Mouse (Mus musculus) liver, adult 2 months (tissue): ENCODE results near the gene Gm20388. TPM values are rescaled to one million over a fixed set of nuclear protein-coding genes. Genes with fewer than 3 reads are reported as not detected.

Experiments used
- DNase-seq: peaks from one replicate; pipeline ENCODE4 v3.0.0-alpha.2; 2011; ENCODE audit warnings: low read depth, low spot score; ENCODE audit errors: extremely low read depth
- H3K27ac ChIP-seq: fragments of 200-500 bp; replicated peaks from 2 replicates; pipeline ENCODE4 v1.5.1; 2012; ENCODE audit warnings: low read depth, mild to moderate bottlenecking, control low read depth, inconsistent platforms, low read length; ENCODE audit not compliant: insufficient read depth
- H3K27me3 ChIP-seq: fragments of 200-500 bp; 2 replicates; pipeline ENCODE4 v1.6.1; 2012; ENCODE audit warnings: mild to moderate bottlenecking, moderate library complexity, low read length, inconsistent platforms; ENCODE audit not compliant: control insufficient read depth, insufficient read depth
- H3K36me3 ChIP-seq: fragments of 200-500 bp; 2 replicates; pipeline ENCODE4 v1.6.1; 2012; ENCODE audit warnings: low read length, inconsistent platforms; ENCODE audit not compliant: control insufficient read depth, insufficient read depth
- H3K4me1 ChIP-seq: fragments of 200-500 bp; 2 replicates; pipeline ENCODE4 v1.6.1; 2011; ENCODE audit warnings: low read length; ENCODE audit not compliant: control insufficient read depth, insufficient read depth
- H3K4me3 ChIP-seq: fragments of 200-500 bp; 2 replicates; pipeline ENCODE4 v1.5.1; 2011; ENCODE audit warnings: low read depth, mild to moderate bottlenecking, control low read depth, low read length, moderate library complexity; ENCODE audit not compliant: insufficient read depth
- H3K79me2 ChIP-seq: fragments of 200-500 bp; 2 replicates; pipeline ENCODE4 v1.6.1; 2012; ENCODE audit warnings: inconsistent platforms, mild to moderate bottlenecking, low read length, moderate library complexity; ENCODE audit not compliant: control insufficient read depth, insufficient read depth
- H3K9ac ChIP-seq: fragments of 200-500 bp; 2 replicates; pipeline ENCODE4 v1.6.1; 2012; ENCODE audit warnings: low read depth, mild to moderate bottlenecking, control low read depth, inconsistent platforms, low read length
- CTCF ChIP-seq: fragments of 200-500 bp; IDR thresholded peaks from 2 replicates; pipeline ENCODE4 v1.5.1; 2011; ENCODE audit warnings: low read depth, low read length, control low read depth
- POLR2A ChIP-seq: fragments of 200-500 bp; IDR thresholded peaks from 2 replicates; pipeline ENCODE4 v1.6.1; 2011; ENCODE audit warnings: low read length, control low read depth; ENCODE audit not compliant: insufficient read depth; ENCODE audit errors: extremely low read depth
- WGBS: fragments of 180-500 bp; shearing (Covaris S2); methylation state at CpG from one replicate; pipeline ENCODE4 v1.1.7; 2018; 5-methylcytosine and 5-hydroxymethylcytosine counted together
- polyA plus RNA-seq: library from polyadenylated mRNA; depleted of rRNA; stranded (reverse); fragments of >200 nt; gene quantifications from 2 replicates; pipeline ENCODE4 v1.2.3, GENCODE M21; 2012
- total RNA-seq: library from RNA; depleted of rRNA; stranded (reverse); fragments of >200 nt; gene quantifications from 2 replicates; pipeline ENCODE4 v1.2.3, GENCODE M21; 2014

Gene Gm20388
- total and polyA plus RNA-seq, 2 experiments: 6.4 to 19.9 TPM

GRCm38 (mm10) chr8:120416522-120417394 is 506.1 kb downstream of the Gm20388 start:
- peak; percentile 91 for DNase-seq
- Histone ChIP-seq H3K27ac (peak overlapping the region; percentile 88), H3K79me2 (no peaks in the 10 kb centered on the region), H3K27me3 (no peaks in the 10 kb centered on the region), H3K36me3 (no peaks in the 10 kb centered on the region), H3K4me1 (peaks cover 32% of the 10 kb centered on the region), H3K9ac (peak overlapping the region; percentile 39), H3K4me3 (peak overlapping the region; percentile 1; the same call in 1 of the 2 replicates)
- TF ChIP-seq CTCF (peak; percentile 38; the same call in 1 of the 2 replicates), POLR2A (no peak)
- WGBS: 11% methylated on average over 33 of the region's 33 CpGs

- Histone ChIP-seq H3K79me2 (no peaks in the 10 kb centered on the region), H3K4me3 (no peak overlapping the region), H3K27me3 (no peaks in the 10 kb centered on the region), H3K9ac (no peak overlapping the region), H3K27ac (0 out of 2 replicates have a peak overlapping the region, but pooled peaks have one; percentile 2), H3K36me3 (no peaks in the 10 kb centered on the region), H3K4me1 (peaks cover 32% of the 10 kb centered on the region)
- no peak for TF ChIP-seq CTCF
- TF ChIP-seq POLR2A: no peak
- WGBS: 43% methylated on average over 5 of the region's 5 CpGs
- DNase-seq: peak; percentile 67
Observed at GRCm38 (mm10) chr8:120418188-120418587, 507.5 kb downstream of the Gm20388 start.

GRCm38 (mm10) chr8:120419675-120420074 is 509.0 kb downstream of the Gm20388 start:
- Histone ChIP-seq H3K79me2 (no peaks in the 10 kb centered on the region), H3K36me3 (no peaks in the 10 kb centered on the region), H3K9ac (no peak overlapping the region), H3K4me1 (peaks cover 20% of the 10 kb centered on the region), H3K27me3 (no peaks in the 10 kb centered on the region), H3K4me3 (no peak overlapping the region), H3K27ac (no peak overlapping the region)
- DNase-seq: no peak
- TF ChIP-seq CTCF (no peak), POLR2A (no peak)
- 83% methylated on average over 9 of the region's 9 CpGs for WGBS

- TF ChIP-seq CTCF: no peak
- no peak for TF ChIP-seq POLR2A
- no peaks in the 10 kb centered on the region for H3K36me3 ChIP-seq
- DNase-seq: no peak
- peaks cover 18% of the 10 kb centered on the region for H3K4me1 ChIP-seq
- H3K27me3 ChIP-seq: no peaks in the 10 kb centered on the region
- H3K27ac ChIP-seq: no peak overlapping the region
- H3K79me2 ChIP-seq: no peaks in the 10 kb centered on the region
- H3K4me3 ChIP-seq: no peak overlapping the region
- WGBS: 90% methylated on average over 5 of the region's 5 CpGs
- no peak overlapping the region for H3K9ac ChIP-seq
Observed at GRCm38 (mm10) chr8:120420226-120420625, 509.6 kb downstream of the Gm20388 start.

- no peak overlapping the region for H3K27ac ChIP-seq
- no peaks in the 10 kb centered on the region for H3K27me3 ChIP-seq
- H3K79me2 ChIP-seq: no peaks in the 10 kb centered on the region
- 81% methylated on average over 9 of the region's 9 CpGs for WGBS
- peaks cover 10% of the 10 kb centered on the region for H3K4me1 ChIP-seq
- DNase-seq: no peak
- H3K36me3 ChIP-seq: no peaks in the 10 kb centered on the region
- H3K4me3 ChIP-seq: no peak overlapping the region
- no peak for TF ChIP-seq CTCF
- no peak for TF ChIP-seq POLR2A
- no peak overlapping the region for H3K9ac ChIP-seq
Observed at GRCm38 (mm10) chr8:120421638-120422037, 511.0 kb downstream of the Gm20388 start.

GRCm38 (mm10) chr8:120422236-120422635 is 511.6 kb downstream of the Gm20388 start:
- H3K4me3 ChIP-seq: no peak overlapping the region
- no peak overlapping the region for H3K9ac ChIP-seq
- DNase-seq: no peak
- peaks cover 8% of the 10 kb centered on the region for H3K4me1 ChIP-seq
- WGBS: 95% methylated on average over 8 of the region's 8 CpGs
- no peaks in the 10 kb centered on the region for H3K27me3 ChIP-seq
- no peaks in the 10 kb centered on the region for H3K79me2 ChIP-seq
- no peaks in the 10 kb centered on the region for H3K36me3 ChIP-seq
- no peak overlapping the region for H3K27ac ChIP-seq
- TF ChIP-seq POLR2A: no peak
